Mouse (Mus musculus) liver, adult 2 months (tissue): Measurements from ENCODE around the gene Mrpl1. TPM values are rescaled to one million over a fixed set of nuclear protein-coding genes. Genes with fewer than 3 reads are reported as not detected.

ENCODE experiments used
- DNase-seq: peaks from one replicate; pipeline ENCODE4 v3.0.0-alpha.2; 2011; ENCODE audit warnings: low read depth, low spot score; ENCODE audit errors: extremely low read depth
- H3K27ac ChIP-seq: fragments of 200-500 bp; replicated peaks from 2 replicates; pipeline ENCODE4 v1.5.1; 2012; ENCODE audit warnings: low read depth, mild to moderate bottlenecking, control low read depth, inconsistent platforms, low read length; ENCODE audit not compliant: insufficient read depth
- H3K27me3 ChIP-seq: fragments of 200-500 bp; 2 replicates; pipeline ENCODE4 v1.6.1; 2012; ENCODE audit warnings: mild to moderate bottlenecking, moderate library complexity, low read length, inconsistent platforms; ENCODE audit not compliant: control insufficient read depth, insufficient read depth
- H3K36me3 ChIP-seq: fragments of 200-500 bp; 2 replicates; pipeline ENCODE4 v1.6.1; 2012; ENCODE audit warnings: low read length, inconsistent platforms; ENCODE audit not compliant: control insufficient read depth, insufficient read depth
- H3K4me1 ChIP-seq: fragments of 200-500 bp; 2 replicates; pipeline ENCODE4 v1.6.1; 2011; ENCODE audit warnings: low read length; ENCODE audit not compliant: control insufficient read depth, insufficient read depth
- H3K4me3 ChIP-seq: fragments of 200-500 bp; 2 replicates; pipeline ENCODE4 v1.5.1; 2011; ENCODE audit warnings: low read depth, mild to moderate bottlenecking, control low read depth, low read length, moderate library complexity; ENCODE audit not compliant: insufficient read depth
- H3K79me2 ChIP-seq: fragments of 200-500 bp; 2 replicates; pipeline ENCODE4 v1.6.1; 2012; ENCODE audit warnings: inconsistent platforms, mild to moderate bottlenecking, low read length, moderate library complexity; ENCODE audit not compliant: control insufficient read depth, insufficient read depth
- H3K9ac ChIP-seq: fragments of 200-500 bp; 2 replicates; pipeline ENCODE4 v1.6.1; 2012; ENCODE audit warnings: low read depth, mild to moderate bottlenecking, control low read depth, inconsistent platforms, low read length
- CTCF ChIP-seq: fragments of 200-500 bp; IDR thresholded peaks from 2 replicates; pipeline ENCODE4 v1.5.1; 2011; ENCODE audit warnings: low read depth, low read length, control low read depth
- POLR2A ChIP-seq: fragments of 200-500 bp; IDR thresholded peaks from 2 replicates; pipeline ENCODE4 v1.6.1; 2011; ENCODE audit warnings: low read length, control low read depth; ENCODE audit not compliant: insufficient read depth; ENCODE audit errors: extremely low read depth
- WGBS: fragments of 180-500 bp; shearing (Covaris S2); methylation state at CpG from one replicate; pipeline ENCODE4 v1.1.7; 2018; 5-methylcytosine and 5-hydroxymethylcytosine counted together
- polyA plus RNA-seq: library from polyadenylated mRNA; depleted of rRNA; stranded (reverse); fragments of >200 nt; gene quantifications from 2 replicates; pipeline ENCODE4 v1.2.3, GENCODE M21; 2012; rRNA removed
- total RNA-seq: library from RNA; depleted of rRNA; stranded (reverse); fragments of >200 nt; gene quantifications from 2 replicates; pipeline ENCODE4 v1.2.3, GENCODE M21; 2014; rRNA removed

The Mrpl1 gene
- total and polyA plus RNA-seq, 2 experiments: 5.1 to 20.6 TPM

DNA sequence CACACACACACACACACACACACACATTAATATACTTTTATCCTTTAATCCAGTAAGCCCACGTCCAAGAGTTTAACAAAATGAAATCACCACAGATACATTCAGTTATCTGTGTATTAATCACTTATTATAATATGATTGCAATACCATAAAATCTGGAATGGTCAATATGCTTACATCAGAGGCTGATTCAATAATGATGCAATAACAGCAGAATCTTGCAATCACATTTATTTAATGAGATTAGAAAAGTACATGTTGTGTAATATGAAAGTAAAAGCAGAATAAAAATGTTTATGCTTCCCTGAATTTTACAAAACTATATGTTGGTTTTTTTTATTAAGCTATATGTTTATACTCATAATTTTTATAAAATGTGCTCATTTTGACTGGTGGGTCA, 97.0 kb downstream of the Mrpl1 start:
- TF ChIP-seq CTCF: no peak
- no peak for TF ChIP-seq POLR2A
- Histone ChIP-seq H3K4me1 (peaks cover 19% of the 10 kb centered on the region), H3K4me3 (no peak overlapping the region), H3K79me2 (no peaks in the 10 kb centered on the region), H3K9ac (no peak overlapping the region), H3K27me3 (no peaks in the 10 kb centered on the region), H3K36me3 (no peaks in the 10 kb centered on the region), H3K27ac (peak overlapping the region; percentile 93)
- DNase-seq: peak; percentile 89
- WGBS: 22% methylated on average over 1 of the region's 1 CpGs

DNA sequence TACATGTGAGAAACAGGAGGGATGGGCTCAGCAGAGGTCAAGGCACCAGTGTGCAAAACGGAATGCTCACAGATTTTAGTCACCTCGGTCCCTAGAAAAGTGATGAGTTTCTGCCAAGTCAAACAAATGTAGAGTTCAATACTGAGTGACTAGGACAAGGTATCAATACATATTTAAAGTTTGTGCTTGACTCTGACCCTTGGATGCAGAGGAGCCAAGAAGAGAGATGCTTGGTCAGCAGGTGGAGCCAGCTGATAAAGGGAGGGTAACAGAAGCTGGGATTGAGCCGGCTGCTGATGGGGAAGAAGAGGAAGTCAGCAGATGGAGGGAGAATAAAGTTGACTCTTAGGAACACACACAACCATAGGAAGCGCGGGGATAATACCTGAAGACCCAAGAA, 97.5 kb downstream of the Mrpl1 start:
- Histone ChIP-seq H3K27me3 (no peaks in the 10 kb centered on the region), H3K27ac (peak overlapping the region; percentile 26), H3K9ac (no peak overlapping the region), H3K36me3 (no peaks in the 10 kb centered on the region), H3K79me2 (no peaks in the 10 kb centered on the region), H3K4me1 (peaks cover 19% of the 10 kb centered on the region), H3K4me3 (no peak overlapping the region)
- DNase-seq: peak; percentile 95
- 36% methylated on average over 5 of the region's 5 CpGs for WGBS
- TF ChIP-seq CTCF (peak; percentile 55; the same call in 1 of the 2 replicates), POLR2A (no peak)

DNA sequence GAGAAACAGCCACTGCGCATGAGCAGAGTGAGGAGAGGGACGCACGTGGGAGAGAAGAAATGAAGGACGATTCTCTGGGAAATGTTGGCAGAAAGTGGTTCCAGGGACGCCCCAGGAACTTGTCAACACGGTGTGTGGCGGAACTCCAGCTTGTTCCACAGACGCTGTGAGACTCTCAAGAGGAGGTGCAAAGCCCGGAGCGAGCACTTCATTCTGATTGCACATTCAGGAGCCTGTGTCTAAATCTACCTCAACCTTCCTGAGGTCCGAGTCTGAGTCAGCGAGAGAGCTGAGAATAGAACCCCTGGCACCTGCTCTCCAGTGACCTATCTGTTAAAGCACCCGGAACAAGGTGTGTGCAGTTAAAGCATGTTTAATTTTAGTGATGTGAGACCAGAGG, 98.8 kb downstream of the Mrpl1 start:
- H3K9ac ChIP-seq: no peak overlapping the region
- no peak overlapping the region for H3K27ac ChIP-seq
- no peaks in the 10 kb centered on the region for H3K27me3 ChIP-seq
- no peak for TF ChIP-seq POLR2A
- TF ChIP-seq CTCF: no peak
- no peak for DNase-seq
- no peaks in the 10 kb centered on the region for H3K36me3 ChIP-seq
- peaks cover 19% of the 10 kb centered on the region for H3K4me1 ChIP-seq
- no peaks in the 10 kb centered on the region for H3K79me2 ChIP-seq
- H3K4me3 ChIP-seq: no peak overlapping the region
- 86% methylated on average over 13 of the region's 13 CpGs for WGBS

DNA sequence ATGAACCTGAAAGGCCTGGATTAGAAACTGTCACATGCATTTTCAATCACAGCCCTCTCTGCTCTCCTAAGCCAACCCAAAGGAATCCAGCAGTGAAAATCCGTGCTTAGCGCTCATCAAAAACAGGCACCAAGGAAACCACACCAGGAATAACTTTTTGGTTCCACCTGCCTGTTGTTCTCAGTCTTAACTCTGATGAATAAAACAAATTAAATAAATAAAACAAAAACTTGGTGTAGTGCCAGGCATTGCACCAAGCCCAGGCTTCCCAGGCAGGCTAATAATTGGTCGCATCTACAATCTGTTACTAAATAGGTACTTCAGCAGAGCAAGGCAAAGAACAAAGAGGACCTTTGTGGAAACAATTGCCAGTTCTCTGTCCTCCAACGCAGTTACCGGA, 99.4 kb downstream of the Mrpl1 start:
- no peak for TF ChIP-seq CTCF
- no peak for TF ChIP-seq POLR2A
- no peaks in the 10 kb centered on the region for H3K27me3 ChIP-seq
- WGBS: 49% methylated on average over 5 of the region's 5 CpGs
- DNase-seq: peak; percentile 51
- H3K79me2 ChIP-seq: no peaks in the 10 kb centered on the region
- H3K27ac ChIP-seq: no peak overlapping the region
- peaks cover 19% of the 10 kb centered on the region for H3K4me1 ChIP-seq
- H3K4me3 ChIP-seq: no peak overlapping the region
- no peaks in the 10 kb centered on the region for H3K36me3 ChIP-seq
- H3K9ac ChIP-seq: no peak overlapping the region

DNA sequence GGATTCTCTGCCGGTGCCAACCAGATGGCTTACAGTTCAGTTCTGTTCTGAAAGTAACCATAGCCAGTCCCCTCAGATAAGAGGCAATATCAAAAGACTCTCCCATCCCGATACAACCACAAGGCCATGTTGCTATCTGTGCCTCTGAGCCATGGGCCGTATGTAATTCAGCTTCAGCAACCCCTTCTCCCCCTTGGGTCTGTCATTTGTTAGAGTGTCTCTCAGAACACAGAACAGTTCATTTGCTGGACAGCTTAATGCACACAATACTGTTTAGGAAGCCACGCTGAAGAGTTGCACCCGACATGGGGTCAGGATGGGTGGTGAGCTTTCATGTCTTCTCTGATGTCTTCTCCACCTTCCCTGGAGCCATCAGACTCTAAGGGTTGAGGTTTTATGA, 100.3 kb downstream of the Mrpl1 start:
- no peak for DNase-seq

DNA sequence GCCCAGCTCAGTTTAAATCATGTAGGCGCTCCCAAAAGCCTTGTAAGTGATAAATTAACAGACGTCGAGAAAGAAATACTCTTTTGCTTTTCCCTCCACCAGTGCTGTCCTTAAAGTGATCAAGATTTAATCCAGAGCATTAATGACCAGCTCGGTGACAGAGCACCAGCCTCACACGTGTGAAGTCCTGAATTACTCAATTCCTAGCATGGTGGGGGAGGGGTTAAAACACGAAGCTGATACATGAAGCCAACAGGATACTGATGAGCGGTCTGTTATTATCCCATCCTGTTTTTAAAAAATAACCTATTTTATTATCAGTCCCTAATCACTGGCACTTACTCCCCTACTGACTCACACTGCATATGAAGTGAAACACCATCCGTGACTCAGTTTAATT, 102.4 kb downstream of the Mrpl1 start:
- DNase-seq: no peak
- TF ChIP-seq CTCF (no peak), POLR2A (no peak)
- Histone ChIP-seq H3K27ac (no peak overlapping the region), H3K9ac (no peak overlapping the region), H3K36me3 (no peaks in the 10 kb centered on the region), H3K4me1 (no peaks in the 10 kb centered on the region; the same call in 1 of the 2 replicates), H3K4me3 (no peak overlapping the region), H3K79me2 (no peaks in the 10 kb centered on the region), H3K27me3 (no peaks in the 10 kb centered on the region)
- 71% methylated on average over 8 of the region's 8 CpGs for WGBS

More for the DNA sequence above, 100.3 kb downstream of the Mrpl1 start:
- Histone ChIP-seq H3K9ac (no peak overlapping the region), H3K27me3 (no peaks in the 10 kb centered on the region), H3K4me3 (no peak overlapping the region), H3K79me2 (no peaks in the 10 kb centered on the region), H3K27ac (no peak overlapping the region), H3K4me1 (peaks cover 13% of the 10 kb centered on the region), H3K36me3 (no peaks in the 10 kb centered on the region)
- TF ChIP-seq POLR2A (no peak), CTCF (no peak)
- WGBS: 94% methylated on average over 5 of the region's 5 CpGs

Other genes with a start within 250 kb of the Mrpl1 start
- gene Cnot6l, start 45.3 kb upstream of the Mrpl1 start, total RNA-seq: 22.9 and 24.7 TPM in 2 replicates
- 3.5 and 3.7 TPM in 2 replicates for gene Cnot6l, start 45.3 kb upstream of the Mrpl1 start, polyA plus RNA-seq
- gene Fras1, start 164.5 kb downstream of the Mrpl1 start, total RNA-seq: 1.1 and 1.3 TPM in 2 replicates
- 0.66 and 0.75 TPM in 2 replicates for gene Fras1, start 164.5 kb downstream of the Mrpl1 start, polyA plus RNA-seq